Mouse (Mus musculus): ENCODE results near the gene Eif4a2. TPM values are rescaled to one million over a fixed set of nuclear protein-coding genes. Genes with fewer than 3 reads are reported as not detected.
"Not testable (repeated sequence)": the region's sequence is repeated elsewhere in the genome, so short reads cannot be mapped to it uniquely, and the experiment has no call there.

The Eif4a2 gene
- total and polyA plus RNA-seq, 3 experiments, result 358 to 660 (median 475) TPM

DNA sequence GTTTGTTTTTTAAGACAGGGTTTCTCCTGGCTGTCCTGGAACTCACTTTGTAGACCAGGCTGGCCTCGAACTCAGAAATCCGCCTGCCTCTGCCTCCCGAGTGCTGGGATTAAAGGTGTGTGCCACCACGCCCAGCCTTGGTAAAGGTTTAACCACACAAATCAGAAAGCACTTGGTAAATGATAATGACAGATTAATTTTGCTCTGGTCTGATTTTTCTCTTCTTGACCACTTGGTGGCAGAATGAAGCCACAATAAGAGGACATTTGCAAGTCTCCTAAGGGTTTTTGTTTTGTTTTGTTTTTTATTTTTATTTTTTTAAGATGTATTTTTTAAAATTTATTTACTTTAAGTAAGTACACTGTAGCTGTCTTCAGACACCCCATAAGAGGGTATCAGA is 19.5 kb upstream of the Eif4a2 start:
- H3K9ac ChIP-seq (ENCODE audit: insufficient read depth, low read depth); H3K79me2 ChIP-seq (replicated peaks; ENCODE audit: control insufficient read depth, extremely low read depth, insufficient read depth, poor library complexity, severe bottlenecking); H3K4me2 ChIP-seq (ENCODE audit: insufficient read depth, low read depth, poor library complexity, severe bottlenecking); H3K4me3 ChIP-seq (replicated peaks in 1 of 3; ENCODE audit: low read depth in 2 of 3, low read length in 2 of 3, poor library complexity in 1 of 3); H3K27me3 ChIP-seq (replicated peaks); H3K9me3 ChIP-seq (replicated peaks; ENCODE audit: low read length); DNase-seq (ENCODE audit: extremely low read depth); H3K27ac ChIP-seq (ENCODE audit: insufficient read depth, low read depth); in situ Hi-C loops (cut with MboI; ENCODE audit: low pct_ligation_motif_present, low pct_unique_long_range_greater_than_20kb, low sequenced_read_pairs); dilution Hi-C loops (cut with MboI; ENCODE audit: extremely low pct_ligation_motif_present, extremely low pct_unique_long_range_greater_than_20kb, low sequenced_read_pairs); H3K36me3 ChIP-seq (replicated peaks in 1 of 2; ENCODE audit: control insufficient read depth in 1 of 2, insufficient read depth in 1 of 2, low read length in 1 of 2); H3K4me1 ChIP-seq (ENCODE audit: control insufficient read depth in 1 of 2, insufficient read depth in 2 of 2): not testable (repeated sequence)
- TF ChIP-seq SMC3 (IDR thresholded peaks at IDR 0.05; ENCODE audit: low read depth, low read length) (peak; percentile 71), JUND (conservative IDR thresholded peaks at IDR 0.05; ENCODE audit: low read depth, low read length) (peak; percentile 55; the same call in 1 of the 2 replicates), CTCF (conservative IDR thresholded peaks at IDR 0.05 in 1 of 2, IDR thresholded peaks at IDR 0.05 in 1 of 2; ENCODE audit: low read depth in 2 of 2, low read length in 2 of 2) (peak in 1 of 2 experiments; percentile 79; a peak in 3 of 4 replicates), MYC (IDR thresholded peaks at IDR 0.05; ENCODE audit: low read depth, low read length) (0 out of 2 replicates have a peak, but pooled peaks have one; percentile 53), ZC3H11A (IDR thresholded peaks at IDR 0.05; ENCODE audit: low read depth, low read length) (peak; percentile 53), RAD21 (IDR thresholded peaks at IDR 0.05; ENCODE audit: low read depth, low read length) (peak; percentile 86)

DNA sequence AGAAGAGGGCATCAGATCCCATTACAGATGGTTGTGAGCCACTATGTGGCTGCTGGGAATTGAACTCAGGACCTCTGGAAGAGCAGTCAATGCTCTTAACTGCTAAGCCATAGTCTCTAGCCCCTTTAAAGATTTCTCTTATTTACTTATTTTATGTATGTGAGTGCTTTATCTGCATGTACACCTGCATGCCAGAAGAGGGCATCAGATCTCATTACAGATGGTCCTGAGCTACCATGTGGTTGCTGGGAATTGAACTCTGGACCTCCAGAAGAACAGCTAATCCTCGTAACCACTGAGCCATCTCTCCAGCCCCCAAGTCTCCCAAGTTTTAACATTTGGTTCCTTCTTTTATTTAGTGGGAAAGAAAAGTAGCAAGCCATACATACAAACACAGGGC is 18.8 kb upstream of the Eif4a2 start:
- H3K4me3 ChIP-seq (replicated peaks in 1 of 3; ENCODE audit: low read depth in 2 of 3, low read length in 2 of 3, poor library complexity in 1 of 3); H3K27ac ChIP-seq (ENCODE audit: insufficient read depth, low read depth); H3K4me2 ChIP-seq (ENCODE audit: insufficient read depth, low read depth, poor library complexity, severe bottlenecking); H3K4me1 ChIP-seq (ENCODE audit: control insufficient read depth in 1 of 2, insufficient read depth in 2 of 2); H3K9ac ChIP-seq (ENCODE audit: insufficient read depth, low read depth); DNase-seq (ENCODE audit: extremely low read depth); H3K9me3 ChIP-seq (replicated peaks; ENCODE audit: low read length); in situ Hi-C loops (cut with MboI; ENCODE audit: low pct_ligation_motif_present, low pct_unique_long_range_greater_than_20kb, low sequenced_read_pairs); H3K27me3 ChIP-seq (replicated peaks); H3K36me3 ChIP-seq (replicated peaks in 1 of 2; ENCODE audit: control insufficient read depth in 1 of 2, insufficient read depth in 1 of 2, low read length in 1 of 2); dilution Hi-C loops (cut with MboI; ENCODE audit: extremely low pct_ligation_motif_present, extremely low pct_unique_long_range_greater_than_20kb, low sequenced_read_pairs); H3K79me2 ChIP-seq (replicated peaks; ENCODE audit: control insufficient read depth, extremely low read depth, insufficient read depth, poor library complexity, severe bottlenecking): not testable (repeated sequence)
- TF ChIP-seq SMC3 (IDR thresholded peaks at IDR 0.05; ENCODE audit: low read depth, low read length), result peak; percentile 44
- peak; percentile 81; the same call in 1 of the 2 replicates for TF ChIP-seq MYC (IDR thresholded peaks at IDR 0.05; ENCODE audit: low read depth, low read length)
- peak; percentile 31 for TF ChIP-seq RAD21 (IDR thresholded peaks at IDR 0.05; ENCODE audit: low read depth, low read length)
- peak in 1 of 2 experiments; percentile 51; a peak in 2 of 4 replicates for TF ChIP-seq CTCF (conservative IDR thresholded peaks at IDR 0.05 in 1 of 2, IDR thresholded peaks at IDR 0.05 in 1 of 2; ENCODE audit: low read depth in 2 of 2, low read length in 2 of 2)
- TF ChIP-seq MAX (IDR thresholded peaks at IDR 0.05; ENCODE audit: low read length), result peak; percentile 31; the same call in 1 of the 2 replicates

DNA sequence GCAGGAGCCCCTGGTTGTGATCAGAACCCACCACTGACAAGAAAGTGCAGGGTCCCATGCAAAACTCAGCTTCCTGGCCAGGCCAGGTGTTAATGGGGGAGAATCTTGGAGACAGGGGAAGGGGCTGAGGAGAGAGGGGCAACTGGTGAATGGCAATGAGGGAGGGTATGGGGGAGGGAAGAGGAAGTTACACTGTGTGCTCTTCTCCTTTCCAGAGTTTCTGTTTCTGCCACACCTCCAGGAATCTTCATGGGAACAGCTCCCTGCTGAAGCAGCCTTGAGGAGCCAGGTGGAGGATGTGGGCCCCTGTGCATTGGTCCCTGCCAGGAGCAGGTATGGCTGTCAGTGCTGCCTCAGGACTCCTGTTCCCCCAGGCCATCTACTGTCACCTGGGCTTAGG is 15.9 kb upstream of the Eif4a2 start:
- H3K4me3 ChIP-seq (replicated peaks in 1 of 3; ENCODE audit: low read depth in 2 of 3, low read length in 2 of 3, poor library complexity in 1 of 3); DNase-seq (ENCODE audit: extremely low read depth); H3K4me2 ChIP-seq (ENCODE audit: insufficient read depth, low read depth, poor library complexity, severe bottlenecking); H3K27ac ChIP-seq (ENCODE audit: insufficient read depth, low read depth); H3K9me3 ChIP-seq (replicated peaks; ENCODE audit: low read length); H3K79me2 ChIP-seq (replicated peaks; ENCODE audit: control insufficient read depth, extremely low read depth, insufficient read depth, poor library complexity, severe bottlenecking); H3K36me3 ChIP-seq (replicated peaks in 1 of 2; ENCODE audit: control insufficient read depth in 1 of 2, insufficient read depth in 1 of 2, low read length in 1 of 2); dilution Hi-C loops (cut with MboI; ENCODE audit: extremely low pct_ligation_motif_present, extremely low pct_unique_long_range_greater_than_20kb, low sequenced_read_pairs); H3K27me3 ChIP-seq (replicated peaks); in situ Hi-C loops (cut with MboI; ENCODE audit: low pct_ligation_motif_present, low pct_unique_long_range_greater_than_20kb, low sequenced_read_pairs); H3K9ac ChIP-seq (ENCODE audit: insufficient read depth, low read depth): not testable (repeated sequence)
- H3K4me1 ChIP-seq (ENCODE audit: control insufficient read depth in 1 of 2, insufficient read depth in 2 of 2), result peaks cover 4 to 29% of the 10 kb centered on the region in 2 experiments; a peak in 2 of 4 replicates
